Mouse (Mus musculus): ENCODE results near the gene 3100002H09Rik. TPM values are rescaled to one million over a fixed set of nuclear protein-coding genes. Genes with fewer than 3 reads are reported as not detected.

3100002H09Rik gene
- polyA plus RNA-seq, 1 experiment from 2014 or later = not detected

GRCm38 (mm10) chr4:124646591-124646990, 36.0 kb upstream of the 3100002H09Rik start:
- no peak for DNase-seq (ENCODE audit: low spot score)
- 10% methylated on average over 8 of the region's 8 CpGs for WGBS
- Histone ChIP-seq H3K36me3 (ENCODE audit: control insufficient read depth, insufficient read depth, low read length) (no peaks in the 10 kb centered on the region), H3K9ac (ENCODE audit: low read length) (no peak overlapping the region), H3K9me3 (ENCODE audit: control insufficient read depth, low read length) (no peaks in the 10 kb centered on the region), H3K27ac (replicated peaks; ENCODE audit: low read depth, low read length) (no peak overlapping the region), H3K27me3 (ENCODE audit: control insufficient read depth, insufficient read depth, low read length) (peaks cover 4% of the 10 kb centered on the region; the same call in 1 of the 2 replicates), H3K4me3 (ENCODE audit: low read depth, low read length) (no peak overlapping the region), H3K4me1 (ENCODE audit: control insufficient read depth, insufficient read depth, low read length) (peaks cover 5% of the 10 kb centered on the region; the same call in 1 of the 2 replicates), H3K4me2 (ENCODE audit: low read depth, severe bottlenecking) (peak overlapping the region; percentile 22; the same call in 1 of the 2 replicates)
- no peak for ATAC-seq (ENCODE audit: insufficient number of reproducible peaks, low FRiP score, low TSS enrichment, low read depth)

- Histone ChIP-seq H3K4me2 (ENCODE audit: low read depth, severe bottlenecking) (no peak overlapping the region), H3K4me3 (ENCODE audit: low read depth, low read length) (no peak overlapping the region), H3K27ac (replicated peaks; ENCODE audit: low read depth, low read length) (no peak overlapping the region), H3K9ac (ENCODE audit: low read length) (no peak overlapping the region), H3K9me3 (ENCODE audit: control insufficient read depth, low read length) (no peaks in the 10 kb centered on the region), H3K27me3 (ENCODE audit: control insufficient read depth, insufficient read depth, low read length) (peaks cover 13% of the 10 kb centered on the region), H3K36me3 (ENCODE audit: control insufficient read depth, insufficient read depth, low read length) (no peaks in the 10 kb centered on the region), H3K4me1 (ENCODE audit: control insufficient read depth, insufficient read depth, low read length) (peaks cover 5% of the 10 kb centered on the region; the same call in 1 of the 2 replicates)
- no peak for DNase-seq (ENCODE audit: low spot score)
- ATAC-seq (ENCODE audit: insufficient number of reproducible peaks, low FRiP score, low TSS enrichment, low read depth) = no peak
- WGBS = 22% methylated on average over 3 of the region's 3 CpGs
These were observed 34.4 kb upstream of the 3100002H09Rik start for GRCm38 (mm10) chr4:124644974-124645433.

- Histone ChIP-seq H3K4me3 (ENCODE audit: low read depth, low read length) (no peak overlapping the region), H3K9ac (ENCODE audit: low read length) (no peak overlapping the region), H3K9me3 (ENCODE audit: control insufficient read depth, low read length) (no peaks in the 10 kb centered on the region), H3K27ac (replicated peaks; ENCODE audit: low read depth, low read length) (no peak overlapping the region), H3K36me3 (ENCODE audit: control insufficient read depth, insufficient read depth, low read length) (no peaks in the 10 kb centered on the region), H3K27me3 (ENCODE audit: control insufficient read depth, insufficient read depth, low read length) (peaks cover 24% of the 10 kb centered on the region), H3K4me1 (ENCODE audit: control insufficient read depth, insufficient read depth, low read length) (peaks cover 5% of the 10 kb centered on the region; the same call in 1 of the 2 replicates), H3K4me2 (ENCODE audit: low read depth, severe bottlenecking) (no peak overlapping the region)
- WGBS = 90% methylated on average over 9 of the region's 9 CpGs
- ATAC-seq (ENCODE audit: insufficient number of reproducible peaks, low FRiP score, low TSS enrichment, low read depth) (no peak), DNase-seq (ENCODE audit: low spot score) (no peak)
These were observed 33.3 kb upstream of the 3100002H09Rik start for GRCm38 (mm10) chr4:124643859-124644258.

DNA sequence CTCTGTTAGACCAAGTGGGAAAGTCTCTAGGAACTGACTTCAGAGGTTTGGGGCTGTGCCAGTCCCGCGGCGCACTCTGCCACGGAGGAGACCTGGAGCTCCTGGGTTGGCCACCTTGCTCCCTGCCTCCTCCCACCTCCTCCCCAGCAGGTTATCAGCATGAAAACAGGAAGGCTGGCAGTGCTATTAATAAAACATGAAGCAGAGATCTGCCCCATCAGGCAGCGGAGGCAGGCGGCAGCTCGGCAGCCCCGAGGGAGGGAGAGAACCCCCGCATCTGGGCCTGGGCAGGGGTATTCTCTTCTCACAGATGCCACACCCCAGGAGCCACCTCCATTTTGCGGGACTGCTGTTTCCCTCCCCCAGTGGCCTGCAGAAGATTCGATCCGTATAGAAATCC, 29.1 kb upstream of the 3100002H09Rik start:
- Histone ChIP-seq H3K4me3 (ENCODE audit: low read depth, low read length) (no peak overlapping the region), H3K4me1 (ENCODE audit: control insufficient read depth, insufficient read depth, low read length) (no peaks in the 10 kb centered on the region), H3K27ac (replicated peaks; ENCODE audit: low read depth, low read length) (no peak overlapping the region), H3K9me3 (ENCODE audit: control insufficient read depth, low read length) (no peaks in the 10 kb centered on the region), H3K9ac (ENCODE audit: low read length) (no peak overlapping the region), H3K36me3 (ENCODE audit: control insufficient read depth, insufficient read depth, low read length) (no peaks in the 10 kb centered on the region), H3K27me3 (ENCODE audit: control insufficient read depth, insufficient read depth, low read length) (peaks cover 24% of the 10 kb centered on the region), H3K4me2 (ENCODE audit: low read depth, severe bottlenecking) (no peak overlapping the region)
- ATAC-seq (ENCODE audit: insufficient number of reproducible peaks, low FRiP score, low TSS enrichment, low read depth) (no peak), DNase-seq (ENCODE audit: low spot score) (no peak)
- WGBS = 25% methylated on average over 12 of the region's 12 CpGs

GRCm38 (mm10) chr4:124633281-124633680, 22.7 kb upstream of the 3100002H09Rik start:
- no peaks in the 10 kb centered on the region for H3K9me3 ChIP-seq (ENCODE audit: control insufficient read depth, low read length)
- H3K27me3 ChIP-seq (ENCODE audit: control insufficient read depth, insufficient read depth, low read length) = 0 out of 2 replicates have a peak, but pooled peaks cover 3% of the 10 kb centered on the region
- WGBS = 4% methylated on average over 9 of the region's 9 CpGs
- no peaks in the 10 kb centered on the region for H3K36me3 ChIP-seq (ENCODE audit: control insufficient read depth, insufficient read depth, low read length)
- no peaks in the 10 kb centered on the region for H3K4me1 ChIP-seq (ENCODE audit: control insufficient read depth, insufficient read depth, low read length)
- no peak overlapping the region for H3K27ac ChIP-seq (replicated peaks; ENCODE audit: low read depth, low read length)
- H3K4me3 ChIP-seq (ENCODE audit: low read depth, low read length) = no peak overlapping the region
- H3K4me2 ChIP-seq (ENCODE audit: low read depth, severe bottlenecking) = no peak overlapping the region
- no peak for ATAC-seq (ENCODE audit: insufficient number of reproducible peaks, low FRiP score, low TSS enrichment, low read depth)
- peak; percentile 83 for DNase-seq (ENCODE audit: low spot score)
- H3K9ac ChIP-seq (ENCODE audit: low read length) = no peak overlapping the region

GRCm38 (mm10) chr4:124632856-124633255, 22.3 kb upstream of the 3100002H09Rik start:
- no peak overlapping the region for H3K9ac ChIP-seq (ENCODE audit: low read length)
- ATAC-seq (ENCODE audit: insufficient number of reproducible peaks, low FRiP score, low TSS enrichment, low read depth) = no peak
- 75% methylated on average over 10 of the region's 10 CpGs for WGBS

GRCm38 (mm10) chr4:124631456-124631855, 20.9 kb upstream of the 3100002H09Rik start:
- 43% methylated on average over 4 of the region's 4 CpGs for WGBS

More at GRCm38 (mm10) chr4:124632856-124633255, 22.3 kb upstream of the 3100002H09Rik start:
- no peaks in the 10 kb centered on the region for H3K4me1 ChIP-seq (ENCODE audit: control insufficient read depth, insufficient read depth, low read length)
- H3K9me3 ChIP-seq (ENCODE audit: control insufficient read depth, low read length) = no peaks in the 10 kb centered on the region
- H3K27me3 ChIP-seq (ENCODE audit: control insufficient read depth, insufficient read depth, low read length) = 0 out of 2 replicates have a peak, but pooled peaks cover 1% of the 10 kb centered on the region
- H3K4me3 ChIP-seq (ENCODE audit: low read depth, low read length) = no peak overlapping the region
- no peak overlapping the region for H3K27ac ChIP-seq (replicated peaks; ENCODE audit: low read depth, low read length)
- no peak overlapping the region for H3K4me2 ChIP-seq (ENCODE audit: low read depth, severe bottlenecking)
- no peak for DNase-seq (ENCODE audit: low spot score)
- H3K36me3 ChIP-seq (ENCODE audit: control insufficient read depth, insufficient read depth, low read length) = no peaks in the 10 kb centered on the region

GRCm38 (mm10) chr4:124626836-124627235, 16.2 kb upstream of the 3100002H09Rik start:
- H3K36me3 ChIP-seq (ENCODE audit: control insufficient read depth, insufficient read depth, low read length) = no peaks in the 10 kb centered on the region
- no peaks in the 10 kb centered on the region for H3K9me3 ChIP-seq (ENCODE audit: control insufficient read depth, low read length)
- no peak overlapping the region for H3K4me2 ChIP-seq (ENCODE audit: low read depth, severe bottlenecking)
- no peaks in the 10 kb centered on the region for H3K27me3 ChIP-seq (ENCODE audit: control insufficient read depth, insufficient read depth, low read length)
- ATAC-seq (ENCODE audit: insufficient number of reproducible peaks, low FRiP score, low TSS enrichment, low read depth) = no peak
- no peak for DNase-seq (ENCODE audit: low spot score)
- H3K4me3 ChIP-seq (ENCODE audit: low read depth, low read length) = no peak overlapping the region
- H3K4me1 ChIP-seq (ENCODE audit: control insufficient read depth, insufficient read depth, low read length) = no peaks in the 10 kb centered on the region
- WGBS = 72% methylated on average over 1 of the region's 1 CpGs
- H3K9ac ChIP-seq (ENCODE audit: low read length) = no peak overlapping the region
- H3K27ac ChIP-seq (replicated peaks; ENCODE audit: low read depth, low read length) = no peak overlapping the region

More at GRCm38 (mm10) chr4:124631456-124631855, 20.9 kb upstream of the 3100002H09Rik start:
- ATAC-seq (ENCODE audit: insufficient number of reproducible peaks, low FRiP score, low TSS enrichment, low read depth) = no peak
- no peaks in the 10 kb centered on the region for H3K36me3 ChIP-seq (ENCODE audit: control insufficient read depth, insufficient read depth, low read length)
- H3K27me3 ChIP-seq (ENCODE audit: control insufficient read depth, insufficient read depth, low read length) = no peaks in the 10 kb centered on the region
- no peaks in the 10 kb centered on the region for H3K9me3 ChIP-seq (ENCODE audit: control insufficient read depth, low read length)
- H3K27ac ChIP-seq (replicated peaks; ENCODE audit: low read depth, low read length) = no peak overlapping the region
- DNase-seq (ENCODE audit: low spot score) = no peak
- H3K9ac ChIP-seq (ENCODE audit: low read length) = no peak overlapping the region
- H3K4me1 ChIP-seq (ENCODE audit: control insufficient read depth, insufficient read depth, low read length) = no peaks in the 10 kb centered on the region
- H3K4me2 ChIP-seq (ENCODE audit: low read depth, severe bottlenecking) = no peak overlapping the region
- no peak overlapping the region for H3K4me3 ChIP-seq (ENCODE audit: low read depth, low read length)

GRCm38 (mm10) chr4:124624111-124624581, 13.5 kb upstream of the 3100002H09Rik start:
- no peak overlapping the region for H3K27ac ChIP-seq (replicated peaks; ENCODE audit: low read depth, low read length)
- no peaks in the 10 kb centered on the region for H3K9me3 ChIP-seq (ENCODE audit: control insufficient read depth, low read length)
- no peaks in the 10 kb centered on the region for H3K36me3 ChIP-seq (ENCODE audit: control insufficient read depth, insufficient read depth, low read length)
- ATAC-seq (ENCODE audit: insufficient number of reproducible peaks, low FRiP score, low TSS enrichment, low read depth) (no peak), DNase-seq (ENCODE audit: low spot score) (no peak)
- H3K4me3 ChIP-seq (ENCODE audit: low read depth, low read length) = no peak overlapping the region
- no peak overlapping the region for H3K4me2 ChIP-seq (ENCODE audit: low read depth, severe bottlenecking)
- no peak overlapping the region for H3K9ac ChIP-seq (ENCODE audit: low read length)
- H3K4me1 ChIP-seq (ENCODE audit: control insufficient read depth, insufficient read depth, low read length) = no peaks in the 10 kb centered on the region
- H3K27me3 ChIP-seq (ENCODE audit: control insufficient read depth, insufficient read depth, low read length) = no peaks in the 10 kb centered on the region
- WGBS = 47% methylated on average over 7 of the region's 7 CpGs

Data from limb, embryonic 11.5 days (tissue).